Mouse (Mus musculus): ENCODE measurements around the gene Slc38a1.
A peak's percentile ranks its signal among the peaks of the same experiment; 100 is the strongest.

- peak; percentile 54; the same call in 1 of the 2 replicates for TF ChIP-seq CTCF (IDR thresholded peaks at IDR 0.05; ENCODE audit: borderline replicate concordance, control insufficient read depth, extremely low read depth, insufficient read depth, low read length, poor library complexity)
- TF ChIP-seq POLR2A (IDR thresholded peaks at IDR 0.05; ENCODE audit: control insufficient read depth, extremely low read depth, insufficient read depth, low read length, poor library complexity) = no peak
Measured at GRCm38 (mm10) chr15:96566850-96567271, 75.9 kb downstream of the Slc38a1 start.

Measured in thymus, adult 2 months (tissue).